Mouse (Mus musculus) midbrain, embryonic 15.5 days (tissue): Measurements from ENCODE around the gene Tmem131. TPM values are rescaled to one million over a fixed set of nuclear protein-coding genes. Genes with fewer than 3 reads are reported as not detected.

Source experiments
- ATAC-seq: fragments of 200-750 bp; cut with Nextera tagmentation; replicated peaks from 2 replicates; pipeline ENCODE4 v1.8.0; 2017; ENCODE audit warnings: moderate TSS enrichment
- H3K27ac ChIP-seq: fragments of 300-500 bp; sonication (generic); 2 replicates; pipeline ENCODE4 v1.5.1; 2015; ENCODE audit warnings: mild to moderate bottlenecking, inconsistent platforms
- H3K27me3 ChIP-seq: fragments of 300-500 bp; sonication (generic); replicated peaks from 2 replicates; pipeline ENCODE4 v1.6.1; 2015; ENCODE audit warnings: inconsistent platforms
- H3K36me3 ChIP-seq: fragments of 300-500 bp; sonication (generic); replicated peaks from 2 replicates; pipeline ENCODE4 v1.6.1; 2015; ENCODE audit warnings: inconsistent platforms
- H3K4me1 ChIP-seq: fragments of 300-500 bp; sonication (generic); 2 replicates; pipeline ENCODE4 v1.6.1; 2015; ENCODE audit warnings: inconsistent platforms
- H3K4me2 ChIP-seq: fragments of 300-500 bp; sonication (generic); 2 replicates; pipeline ENCODE4 v1.6.1; 2015; ENCODE audit warnings: inconsistent platforms, mild to moderate bottlenecking, moderate library complexity
- H3K4me3 ChIP-seq: fragments of 300-500 bp; sonication (generic); 2 replicates; pipeline ENCODE4 v1.5.1; 2015; ENCODE audit warnings: mild to moderate bottlenecking, inconsistent platforms
- H3K9ac ChIP-seq: fragments of 300-500 bp; sonication (generic); 2 replicates; pipeline ENCODE4 v1.6.1; 2015; ENCODE audit warnings: mild to moderate bottlenecking, inconsistent platforms
- H3K9me3 ChIP-seq: fragments of 300-500 bp; sonication (generic); 2 replicates; pipeline ENCODE4 v1.6.1; 2016; ENCODE audit warnings: inconsistent platforms
- WGBS: fragments of 180-500 bp; shearing (Covaris S2); methylation state at CpG from one replicate; pipeline ENCODE4 v1.1.7; 2015; ENCODE audit warnings: mixed read lengths; 5-methylcytosine and 5-hydroxymethylcytosine counted together
- polyA plus RNA-seq: library from polyadenylated mRNA; unstranded; fragments of >200 nt; fragmentation: Nextera tagmentation; extraction: Ambion mirVana; gene quantifications from 2 replicates; pipeline ENCODE4 v1.2.1, GENCODE M21; 2015

Gene Tmem131
- polyA plus RNA-seq, 1 experiment from 2014 or later: 14.8 TPM

DNA sequence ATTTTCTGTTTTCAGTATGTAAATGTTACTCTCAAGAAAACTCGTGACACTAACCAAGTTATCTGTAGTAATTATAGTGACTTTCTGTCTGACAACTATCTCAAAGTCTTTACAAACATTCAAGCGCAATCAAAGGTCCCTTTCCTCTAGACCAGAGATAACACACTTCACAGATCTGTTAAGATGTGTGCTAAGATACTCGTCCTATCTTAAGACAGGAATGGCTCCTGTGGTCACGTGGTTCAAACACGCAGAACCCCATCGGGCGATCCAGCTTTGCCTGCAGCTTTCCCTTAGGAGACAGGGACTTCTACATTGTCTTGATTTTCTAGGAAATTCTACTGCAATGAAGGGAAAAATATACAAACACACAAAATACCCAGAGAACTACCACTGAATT is 6.9 kb downstream of the Tmem131 start:
- H3K4me2 ChIP-seq: peak overlapping the region; percentile 76; the same call in 1 of the 2 replicates
- peaks cover 37% of the 10 kb centered on the region for H3K4me1 ChIP-seq
- WGBS: 82% methylated on average over 7 of the region's 7 CpGs
- no peak overlapping the region for H3K4me3 ChIP-seq
- H3K27me3 ChIP-seq: no peaks in the 10 kb centered on the region
- no peak for ATAC-seq
- H3K9me3 ChIP-seq: no peaks in the 10 kb centered on the region
- H3K36me3 ChIP-seq: no peaks in the 10 kb centered on the region
- H3K27ac ChIP-seq: no peak overlapping the region
- no peak overlapping the region for H3K9ac ChIP-seq

DNA sequence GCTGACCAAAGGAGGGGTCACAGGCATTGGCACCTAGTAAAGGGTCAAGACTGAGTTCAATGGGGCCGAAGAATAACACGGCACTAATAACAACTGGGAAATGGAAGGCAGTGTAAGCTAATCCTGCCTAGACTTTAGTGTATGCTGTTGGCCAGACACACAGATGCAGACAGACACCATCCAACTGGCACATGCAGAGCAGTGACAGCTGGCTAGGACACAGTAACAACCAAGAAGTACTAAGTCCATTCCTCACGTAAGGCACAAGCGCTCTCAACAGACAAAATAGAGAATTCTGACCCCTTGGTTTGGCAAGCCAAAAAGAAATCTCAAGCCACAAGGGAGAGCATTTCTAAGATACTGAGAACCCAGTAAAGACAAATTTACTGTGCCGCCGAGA is 8.7 kb downstream of the Tmem131 start:
- Histone ChIP-seq H3K4me3 (no peak overlapping the region), H3K27ac (no peak overlapping the region), H3K4me2 (no peak overlapping the region), H3K9me3 (no peaks in the 10 kb centered on the region), H3K9ac (no peak overlapping the region), H3K4me1 (peaks cover 33% of the 10 kb centered on the region), H3K27me3 (no peaks in the 10 kb centered on the region), H3K36me3 (no peaks in the 10 kb centered on the region)
- WGBS: 67% methylated on average over 6 of the region's 6 CpGs
- no peak for ATAC-seq

DNA sequence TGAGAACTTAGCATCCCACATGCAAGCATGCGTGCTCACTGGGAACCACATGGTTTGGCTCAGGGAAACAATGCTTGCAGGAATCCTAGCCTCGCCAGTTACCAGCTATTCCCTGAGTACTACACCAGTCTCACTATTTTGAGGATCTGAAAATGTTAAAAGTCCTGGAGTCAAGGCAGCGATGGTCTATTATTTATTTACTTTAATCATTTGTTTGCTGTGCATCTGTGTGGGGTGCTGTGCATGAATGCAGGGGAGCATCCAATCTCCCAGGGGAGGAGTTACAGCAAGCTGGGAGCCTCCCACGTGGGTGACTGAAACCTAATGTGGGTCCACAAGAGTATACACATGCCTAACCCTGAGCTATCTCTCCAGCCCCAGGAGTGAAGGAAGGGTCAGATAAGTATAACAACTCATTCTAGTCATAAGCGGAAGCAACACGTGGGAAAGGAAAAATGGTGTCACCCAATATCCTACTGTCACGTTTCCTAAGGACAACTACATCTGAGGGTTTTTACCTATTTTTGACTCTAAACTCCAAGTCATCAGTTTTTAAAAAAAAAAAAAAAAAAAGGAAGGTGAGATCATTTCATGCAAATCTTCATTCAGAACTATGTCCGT is 9.4 kb downstream of the Tmem131 start:
- no peaks in the 10 kb centered on the region for H3K36me3 ChIP-seq
- H3K27ac ChIP-seq: no peak overlapping the region
- H3K9ac ChIP-seq: no peak overlapping the region
- no peaks in the 10 kb centered on the region for H3K27me3 ChIP-seq
- no peak overlapping the region for H3K4me2 ChIP-seq
- H3K4me3 ChIP-seq: no peak overlapping the region
- WGBS: 84% methylated on average over 8 of the region's 8 CpGs
- H3K9me3 ChIP-seq: no peaks in the 10 kb centered on the region
- ATAC-seq: no peak
- H3K4me1 ChIP-seq: peaks cover 33% of the 10 kb centered on the region

DNA sequence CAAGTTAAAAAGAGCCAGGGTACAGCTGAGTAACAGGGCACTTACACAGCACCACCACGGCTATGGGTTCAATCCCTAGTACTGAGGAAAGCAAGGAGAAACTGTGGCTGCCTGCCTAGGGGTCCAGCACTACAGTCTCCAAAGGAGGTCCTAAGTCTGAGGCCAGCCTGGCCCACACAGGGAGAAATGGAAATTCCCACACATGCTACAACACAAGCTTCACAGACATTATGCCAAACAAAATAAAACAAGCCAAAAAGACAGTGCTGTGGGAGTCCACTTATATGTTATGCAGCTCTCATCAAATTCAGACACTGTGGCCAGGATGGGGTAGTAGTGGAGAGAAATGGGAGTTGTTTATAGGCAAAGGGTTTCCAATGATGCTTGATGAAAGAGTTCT is 11.2 kb downstream of the Tmem131 start:
- no peak overlapping the region for H3K9ac ChIP-seq
- no peak overlapping the region for H3K27ac ChIP-seq
- peaks cover 22% of the 10 kb centered on the region for H3K4me1 ChIP-seq
- H3K4me3 ChIP-seq: no peak overlapping the region
- no peaks in the 10 kb centered on the region for H3K27me3 ChIP-seq
- H3K36me3 ChIP-seq: no peaks in the 10 kb centered on the region
- no peak for ATAC-seq
- WGBS: 100% methylated on average over 1 of the region's 1 CpGs
- no peak overlapping the region for H3K4me2 ChIP-seq
- H3K9me3 ChIP-seq: no peaks in the 10 kb centered on the region

DNA sequence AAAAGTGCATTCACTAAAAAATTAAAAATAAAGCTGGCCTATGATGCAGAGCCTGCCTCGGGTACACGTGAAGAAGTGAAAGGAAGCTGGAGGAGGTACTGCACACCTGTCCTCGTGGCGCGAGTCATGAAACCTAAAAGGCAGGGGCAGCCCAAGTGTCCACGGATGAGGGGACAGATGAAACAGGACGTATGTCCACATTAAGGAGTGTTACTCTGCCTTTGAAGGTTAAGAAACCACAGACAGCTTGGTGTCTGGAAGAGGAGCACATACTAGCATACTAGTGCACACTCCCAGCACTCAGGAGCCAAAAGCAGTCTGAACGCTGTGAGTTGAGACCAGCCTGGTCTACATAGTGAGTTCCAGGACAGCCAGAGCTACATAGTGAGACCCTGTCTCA is 12.6 kb downstream of the Tmem131 start:
- H3K4me3 ChIP-seq: no peak overlapping the region
- no peak overlapping the region for H3K27ac ChIP-seq
- H3K36me3 ChIP-seq: no peaks in the 10 kb centered on the region
- no peak overlapping the region for H3K4me2 ChIP-seq
- 90% methylated on average over 8 of the region's 8 CpGs for WGBS
- no peaks in the 10 kb centered on the region for H3K27me3 ChIP-seq
- no peaks in the 10 kb centered on the region for H3K9me3 ChIP-seq
- ATAC-seq: no peak
- no peak overlapping the region for H3K9ac ChIP-seq
- H3K4me1 ChIP-seq: peaks cover 13% of the 10 kb centered on the region

DNA sequence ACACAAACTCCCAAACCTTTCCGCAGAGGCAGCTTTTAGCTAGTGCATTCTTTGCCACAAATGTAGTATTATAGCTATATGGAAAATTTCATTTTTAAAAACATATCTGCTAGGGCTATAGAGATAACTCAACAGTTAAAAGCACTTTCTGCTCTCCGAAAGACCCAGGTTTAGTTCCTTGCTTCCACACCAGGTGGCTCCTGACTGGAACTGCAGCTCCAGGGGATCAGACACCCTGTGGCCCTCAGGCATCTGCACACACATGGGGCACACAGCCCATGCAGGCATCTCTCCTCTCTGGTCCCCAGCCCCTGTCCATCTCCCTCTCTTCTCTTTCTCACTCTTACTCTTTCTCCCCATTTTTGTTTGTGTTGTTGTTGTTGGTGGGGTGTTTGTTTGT is 13.5 kb downstream of the Tmem131 start:
- Histone ChIP-seq H3K4me1 (peaks cover 6% of the 10 kb centered on the region), H3K4me2 (no peak overlapping the region), H3K9ac (no peak overlapping the region), H3K27me3 (no peaks in the 10 kb centered on the region), H3K27ac (no peak overlapping the region), H3K36me3 (no peaks in the 10 kb centered on the region), H3K9me3 (no peaks in the 10 kb centered on the region), H3K4me3 (no peak overlapping the region)
- 87% methylated on average over 2 of the region's 2 CpGs for WGBS
- ATAC-seq: no peak

DNA sequence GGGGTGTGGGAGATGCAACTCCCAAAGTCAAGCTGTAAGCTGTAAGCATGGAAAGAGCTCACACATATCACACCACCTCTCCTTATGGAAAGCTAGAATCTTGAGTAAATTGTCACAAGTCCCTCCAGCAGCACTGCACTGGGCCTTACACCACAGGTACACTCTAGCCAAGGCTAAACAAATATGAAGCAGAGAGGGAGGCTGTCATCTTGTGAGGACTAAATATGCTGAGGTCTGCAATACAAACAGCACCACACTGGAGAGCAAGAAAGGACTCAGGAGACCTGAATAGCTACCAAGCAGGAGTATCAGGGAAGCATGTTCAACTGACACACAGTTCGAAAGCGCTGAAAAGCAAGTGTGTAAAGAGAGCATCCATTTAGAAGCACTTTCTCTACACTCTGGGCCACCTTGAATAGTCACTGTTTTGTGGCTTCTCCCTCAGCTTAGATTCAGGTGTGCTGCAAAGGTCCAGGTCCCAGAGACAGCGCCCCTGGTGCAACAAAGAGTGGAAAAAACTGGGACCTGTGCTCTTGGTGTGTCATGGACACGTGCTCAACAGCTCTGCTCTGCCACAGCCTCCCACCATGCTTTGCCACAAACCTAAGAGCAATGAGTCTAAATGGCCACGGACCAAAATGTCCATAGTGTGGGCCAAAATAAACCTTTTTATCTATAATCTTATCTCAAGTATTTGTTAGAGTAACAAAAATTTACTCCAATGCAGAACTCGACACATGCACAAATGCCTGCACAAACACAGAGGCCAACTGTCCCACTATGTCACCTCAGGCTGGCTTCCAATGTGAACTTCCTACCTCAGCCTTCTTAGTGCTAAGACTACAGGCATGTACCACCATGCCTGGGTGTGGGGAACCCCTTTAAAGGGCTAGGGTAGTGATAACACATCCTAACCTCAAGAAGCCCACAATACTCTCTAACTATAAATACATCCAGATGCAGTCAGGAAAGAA is 14.8 kb downstream of the Tmem131 start:
- no peak overlapping the region for H3K27ac ChIP-seq
- ATAC-seq: no peak
- no peaks in the 10 kb centered on the region for H3K27me3 ChIP-seq
- H3K4me2 ChIP-seq: no peak overlapping the region
- 90% methylated on average over 6 of the region's 6 CpGs for whole genome bisulfite sequencing
- no peaks in the 10 kb centered on the region for H3K9me3 ChIP-seq
- H3K9ac ChIP-seq: no peak overlapping the region
- no peaks in the 10 kb centered on the region for H3K4me1 ChIP-seq
- no peak overlapping the region for H3K4me3 ChIP-seq
- H3K36me3 ChIP-seq: no peaks in the 10 kb centered on the region

DNA sequence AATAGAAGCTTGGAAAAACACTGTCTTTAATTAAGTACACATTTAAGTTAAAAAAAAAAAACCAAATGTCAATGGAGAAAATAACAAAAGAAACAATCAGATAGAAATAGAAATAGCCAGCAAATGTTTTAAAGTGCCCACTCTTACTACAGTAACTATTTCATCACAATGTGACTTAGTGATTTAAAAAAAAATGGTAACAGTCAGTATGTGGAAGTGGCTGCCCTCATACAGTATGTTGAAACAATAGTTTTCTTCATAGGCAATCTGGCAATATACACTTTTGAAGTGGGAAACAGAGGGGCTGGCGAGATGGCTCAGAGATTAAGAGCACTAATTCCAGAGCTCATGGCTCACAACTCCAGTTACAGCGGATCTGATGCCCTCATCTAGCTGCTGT is 15.9 kb downstream of the Tmem131 start:
- Histone ChIP-seq H3K4me2 (no peak overlapping the region), H3K4me1 (no peaks in the 10 kb centered on the region), H3K36me3 (no peaks in the 10 kb centered on the region), H3K9me3 (no peaks in the 10 kb centered on the region), H3K9ac (no peak overlapping the region), H3K4me3 (no peak overlapping the region), H3K27me3 (no peaks in the 10 kb centered on the region), H3K27ac (no peak overlapping the region)
- WGBS: 78% methylated on average over 2 of the region's 2 CpGs
- no peak for ATAC-seq

DNA sequence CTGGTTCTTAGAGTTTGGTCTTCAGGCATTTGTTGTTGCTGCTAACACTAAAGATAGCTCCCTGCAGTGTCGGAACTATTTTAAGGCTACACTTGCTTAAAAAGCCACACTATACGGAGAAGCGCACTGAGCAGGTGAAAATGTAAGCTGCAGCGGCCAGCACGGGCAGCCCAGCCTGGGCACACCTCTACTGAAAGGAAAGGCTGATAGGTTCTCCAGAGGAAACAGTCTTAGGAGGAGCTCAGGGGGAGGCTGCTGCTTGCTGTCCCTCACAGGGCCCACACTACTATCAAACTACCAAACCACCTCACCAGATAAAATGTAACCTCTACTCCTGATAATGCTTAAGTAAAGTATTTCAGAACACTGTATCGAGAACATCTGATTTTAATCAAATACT is 16.7 kb downstream of the Tmem131 start:
- peaks cover 7% of the 10 kb centered on the region for H3K4me1 ChIP-seq
- H3K4me3 ChIP-seq: no peak overlapping the region
- no peaks in the 10 kb centered on the region for H3K27me3 ChIP-seq
- 93% methylated on average over 6 of the region's 6 CpGs for WGBS
- H3K27ac ChIP-seq: no peak overlapping the region
- no peaks in the 10 kb centered on the region for H3K9me3 ChIP-seq
- H3K36me3 ChIP-seq: no peaks in the 10 kb centered on the region
- no peak overlapping the region for H3K9ac ChIP-seq
- ATAC-seq: no peak
- H3K4me2 ChIP-seq: no peak overlapping the region

DNA sequence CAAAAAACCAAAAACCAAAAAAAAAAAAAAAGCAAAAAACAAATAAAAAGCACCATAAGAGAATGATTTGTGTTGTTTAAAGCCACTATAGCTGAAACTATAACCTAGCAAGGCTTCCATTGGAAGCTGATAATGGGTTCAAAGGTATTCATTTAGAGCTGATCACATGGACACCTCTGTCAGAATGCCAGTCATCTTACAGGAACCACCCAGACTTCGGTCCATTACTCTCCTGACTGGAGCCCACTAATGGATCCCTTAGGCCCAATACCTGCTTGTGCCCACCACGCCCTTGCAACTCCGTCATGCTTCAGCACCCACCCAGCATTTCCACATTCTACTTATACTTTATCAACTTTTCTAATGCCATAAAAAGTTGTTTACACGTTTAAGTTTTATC is 17.2 kb downstream of the Tmem131 start:
- H3K27me3 ChIP-seq: no peaks in the 10 kb centered on the region

DNA sequence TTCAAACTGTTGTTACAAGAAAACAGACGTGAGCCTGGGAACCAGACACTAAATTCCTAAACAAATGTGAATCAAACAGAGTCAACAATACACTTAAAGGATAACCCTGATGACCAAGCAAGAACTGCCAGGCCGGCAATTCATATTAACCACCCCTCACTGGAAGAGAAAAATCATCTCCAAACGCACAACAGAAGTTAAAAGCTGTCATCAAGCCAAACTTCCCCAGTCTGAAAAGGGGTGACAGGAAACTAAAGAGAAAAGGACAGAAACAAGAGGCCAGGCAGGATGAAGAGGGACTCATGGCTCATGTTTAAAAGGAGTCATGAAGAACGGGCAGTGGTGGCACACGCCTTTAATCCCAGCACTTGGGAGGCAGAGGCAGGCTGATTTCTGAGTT is 17.7 kb downstream of the Tmem131 start:
- H3K4me2 ChIP-seq: no peak overlapping the region
- H3K4me1 ChIP-seq: peaks cover 15% of the 10 kb centered on the region
- WGBS: 75% methylated on average over 5 of the region's 5 CpGs
- ATAC-seq: no peak
- no peaks in the 10 kb centered on the region for H3K36me3 ChIP-seq
- no peaks in the 10 kb centered on the region for H3K27me3 ChIP-seq
- no peak overlapping the region for H3K4me3 ChIP-seq
- no peaks in the 10 kb centered on the region for H3K9me3 ChIP-seq
- H3K27ac ChIP-seq: no peak overlapping the region
- no peak overlapping the region for H3K9ac ChIP-seq

More for the DNA sequence above, 17.2 kb downstream of the Tmem131 start:
- 92% methylated on average over 4 of the region's 4 CpGs for WGBS
- Histone ChIP-seq H3K4me3 (no peak overlapping the region), H3K36me3 (no peaks in the 10 kb centered on the region), H3K9me3 (no peaks in the 10 kb centered on the region), H3K4me2 (no peak overlapping the region), H3K27ac (no peak overlapping the region), H3K4me1 (peaks cover 11% of the 10 kb centered on the region), H3K9ac (no peak overlapping the region)
- no peak for ATAC-seq

DNA sequence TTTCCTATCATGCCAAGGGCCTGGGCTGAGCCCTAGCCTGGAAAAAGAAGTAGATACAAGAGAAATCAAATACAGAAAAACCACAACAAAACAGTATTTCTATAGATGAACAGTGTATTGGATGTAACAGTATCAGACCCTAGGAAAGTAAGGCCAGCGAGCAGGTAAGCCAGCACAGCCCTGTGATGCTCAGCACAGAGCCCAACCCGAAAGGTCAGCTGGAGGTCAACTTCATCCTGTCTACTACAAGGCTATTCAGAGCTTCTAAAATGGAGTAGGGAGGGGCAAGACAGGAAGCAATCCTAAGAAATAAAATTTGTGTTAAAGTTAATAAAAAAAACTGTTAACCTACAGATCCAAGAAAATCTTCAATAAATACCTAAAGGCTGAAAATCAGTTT is 18.6 kb downstream of the Tmem131 start:
- ATAC-seq: no peak
- no peaks in the 10 kb centered on the region for H3K27me3 ChIP-seq
- H3K36me3 ChIP-seq: no peaks in the 10 kb centered on the region
- H3K9me3 ChIP-seq: no peaks in the 10 kb centered on the region
- H3K4me3 ChIP-seq: no peak overlapping the region
- H3K4me2 ChIP-seq: no peak overlapping the region
- peaks cover 23% of the 10 kb centered on the region for H3K4me1 ChIP-seq
- WGBS: 91% methylated on average over 2 of the region's 2 CpGs
- H3K9ac ChIP-seq: no peak overlapping the region
- H3K27ac ChIP-seq: no peak overlapping the region

DNA sequence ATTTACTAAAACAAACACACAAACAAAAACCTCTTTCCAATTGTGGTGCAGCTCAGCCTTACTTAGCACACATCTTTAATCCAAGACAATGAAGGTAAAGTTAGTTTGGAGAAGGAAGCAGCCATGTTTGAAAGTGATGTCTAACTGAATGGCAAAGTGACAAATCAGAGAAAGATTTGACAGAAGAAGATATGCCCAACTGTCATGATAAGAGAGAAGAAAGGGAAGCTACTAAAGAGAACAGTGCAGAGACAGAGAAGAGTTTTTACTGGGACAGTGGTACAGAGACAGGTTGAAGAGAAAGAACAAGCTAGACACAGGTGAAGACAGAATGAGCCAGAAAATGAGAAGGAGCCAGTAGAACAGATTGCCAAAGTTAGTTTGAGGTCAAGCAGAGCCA is 19.6 kb downstream of the Tmem131 start:
- H3K9ac ChIP-seq: no peak overlapping the region
- H3K9me3 ChIP-seq: no peaks in the 10 kb centered on the region
- H3K4me1 ChIP-seq: peaks cover 25% of the 10 kb centered on the region
- no peaks in the 10 kb centered on the region for H3K27me3 ChIP-seq
- ATAC-seq: no peak
- no peak overlapping the region for H3K27ac ChIP-seq
- no peak overlapping the region for H3K4me3 ChIP-seq
- no peaks in the 10 kb centered on the region for H3K36me3 ChIP-seq
- no peak overlapping the region for H3K4me2 ChIP-seq
